Mouse (Mus musculus) regulatory T cell (primary cell): ENCODE data around the gene Hnf1b.

Experiments used
- in situ Hi-C: fragments of 300-600 bp; cut with MboI, MseI; formaldehyde crosslinking; loops from one replicate; pipeline ENCODE4 v1.15.1; 2025; ENCODE audit warnings: high pct_unique_total_duplicates

Gene Hnf1b

GRCm38 (mm10) chr11:83896430-83897410, 46.9 kb downstream of the Hnf1b start:
- in situ Hi-C loops: no loop called here

DNA sequence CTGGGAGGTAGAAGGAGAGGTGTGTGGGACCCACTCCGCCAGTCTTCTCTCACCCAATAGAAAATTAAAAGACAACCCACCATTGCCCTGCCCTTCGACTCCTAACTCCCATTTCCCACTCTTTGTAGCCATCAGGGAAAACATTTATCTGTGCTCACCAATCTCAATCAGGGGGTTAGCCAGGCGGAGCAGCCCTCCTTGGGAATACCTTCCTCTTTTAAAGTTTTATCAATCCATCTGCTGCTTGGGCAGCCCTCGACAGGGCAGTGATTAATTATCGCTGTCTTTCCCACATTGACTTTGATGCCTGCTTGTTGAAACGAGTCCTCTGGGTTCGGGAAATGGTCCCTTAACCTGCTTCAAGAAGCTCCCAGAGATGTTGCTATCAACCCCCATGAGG, 47.7 kb downstream of the Hnf1b start:
- in situ Hi-C loops: no loop called here

DNA sequence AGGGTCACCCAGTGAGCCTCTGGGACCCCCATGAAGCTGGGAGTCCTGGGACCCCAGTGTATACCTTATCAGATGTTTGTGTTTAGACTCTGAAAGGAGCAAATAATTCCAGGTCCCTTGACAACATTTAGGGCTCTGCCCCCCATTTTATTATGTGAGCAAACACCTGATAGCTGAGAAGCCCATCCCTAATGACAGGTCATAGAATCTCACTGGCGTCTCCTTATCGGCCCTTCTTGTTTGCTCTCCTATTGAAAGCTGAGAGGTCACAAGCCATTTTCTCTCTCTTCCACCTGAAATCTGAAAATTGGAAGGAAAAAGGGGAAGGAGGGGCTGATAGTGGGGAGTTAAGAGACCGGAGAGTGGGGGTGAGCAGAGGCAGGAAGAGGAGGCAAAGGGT, 52.9 kb downstream of the Hnf1b start:
- in situ Hi-C loops: no loop called here

DNA sequence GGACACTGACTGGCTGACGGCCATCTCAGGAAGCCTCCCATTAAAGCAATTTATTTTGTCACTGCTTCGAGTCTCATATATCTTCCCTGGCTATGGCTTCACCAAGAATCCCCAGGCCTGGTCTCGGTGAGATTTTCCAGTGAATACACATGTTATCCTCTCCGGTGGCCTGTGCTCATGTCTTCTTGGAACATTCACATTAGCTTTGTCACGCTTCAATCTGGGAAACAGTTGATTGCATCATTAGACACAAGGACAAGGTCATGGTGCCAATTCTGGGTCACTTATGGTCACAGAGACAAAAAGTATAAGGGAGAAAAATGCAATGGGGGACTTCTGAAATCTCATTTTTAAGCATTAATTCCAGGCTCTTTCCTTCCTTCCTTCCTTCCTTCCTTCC, 55.9 kb downstream of the Hnf1b start:
- in situ Hi-C loops: no loop called here

DNA sequence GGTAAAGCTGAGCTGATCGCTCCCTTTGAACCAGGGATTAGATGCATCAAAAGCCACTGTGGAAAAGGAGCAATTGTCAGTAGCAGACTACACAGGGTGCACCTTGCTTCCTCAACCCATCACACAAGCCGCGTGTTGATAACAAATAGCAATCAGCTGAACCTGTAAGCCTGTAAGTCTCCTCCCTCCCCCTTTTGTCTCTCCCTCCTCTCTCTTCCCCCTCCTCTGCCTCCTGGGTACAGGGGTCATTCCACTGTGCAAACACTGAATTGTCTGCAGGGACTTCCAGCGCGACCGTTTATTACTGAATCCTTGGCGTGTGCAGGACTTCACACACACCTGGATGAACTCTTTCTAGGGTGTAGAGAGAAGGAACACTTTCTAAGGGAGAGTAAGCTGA, 58.5 kb downstream of the Hnf1b start:
- in situ Hi-C loops: no loop called here

DNA sequence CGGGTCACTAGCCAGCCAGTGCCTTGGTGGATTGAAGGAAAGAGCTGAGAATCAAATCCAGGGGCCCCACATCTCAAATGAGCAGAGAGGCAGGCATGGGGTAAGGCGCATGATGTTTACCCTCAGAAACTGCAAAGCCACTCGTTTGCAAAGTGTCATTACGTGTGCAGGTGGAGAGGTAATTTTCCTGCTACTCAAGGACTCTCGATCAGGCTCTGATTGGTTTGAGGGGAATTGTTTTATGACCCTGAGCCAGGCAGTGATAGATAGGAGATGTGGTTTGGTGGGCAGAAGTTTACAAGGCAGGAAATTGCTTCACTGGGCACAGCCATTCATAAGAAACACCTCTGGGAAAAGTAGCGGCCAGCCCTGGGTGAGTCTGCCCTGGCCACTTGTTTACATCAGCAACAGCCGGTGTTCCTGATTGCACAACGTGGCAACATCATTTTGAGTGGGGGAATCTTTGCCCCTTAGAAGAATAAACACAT, 64.0 kb downstream of the Hnf1b start:
- in situ Hi-C loops: no loop called here

DNA sequence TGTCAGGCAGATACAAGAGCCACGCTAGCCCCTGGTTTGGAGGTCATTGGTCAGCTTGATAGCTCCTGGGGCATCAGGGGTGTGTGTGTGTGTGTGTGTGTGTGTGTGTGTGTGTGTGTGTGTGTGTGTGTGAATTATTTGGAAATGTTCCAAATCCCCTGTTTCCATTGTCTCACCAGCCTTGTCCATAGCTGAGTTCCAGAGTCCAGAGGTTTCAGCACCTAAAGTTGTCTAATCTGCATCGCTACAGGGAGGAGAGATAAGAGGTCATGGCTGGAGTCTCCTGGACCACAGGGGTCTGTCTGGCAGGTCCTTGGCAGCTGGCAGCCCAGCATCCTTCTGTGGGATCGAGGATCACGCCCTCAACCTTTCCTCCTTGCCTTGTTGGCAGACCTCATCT, 64.6 kb downstream of the Hnf1b start:
- in situ Hi-C loops: no loop called here

- in situ Hi-C loops: no loop called here
Measured at GRCm38 (mm10) chr11:83922600-83922999, 72.7 kb downstream of the Hnf1b start.

DNA sequence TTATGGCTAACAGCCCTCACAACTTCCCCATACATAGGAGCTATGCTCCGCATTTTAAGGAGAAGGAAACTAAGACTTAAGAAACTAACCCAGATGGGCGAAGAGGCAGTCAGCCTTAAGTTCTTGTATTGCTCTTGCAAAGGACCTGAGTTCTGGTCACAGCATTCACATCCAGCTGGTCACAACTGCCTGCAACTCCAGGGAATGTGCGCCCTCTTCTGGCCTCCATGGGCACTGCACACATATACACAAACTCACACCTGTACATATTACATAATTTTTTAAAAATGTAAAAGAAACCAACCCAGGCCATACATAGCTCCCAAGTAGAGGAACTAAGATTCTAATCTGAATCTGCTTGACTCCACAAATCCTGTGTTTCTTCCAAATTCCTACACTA, 77.2 kb downstream of the Hnf1b start:
- in situ Hi-C loops: loop anchor here (5.0 kb wide), 1 partner anchor 125 kb away; no protein-coding TSS in a partner anchor

- in situ Hi-C loops: no loop called here
Measured at GRCm38 (mm10) chr11:83932506-83933106, 82.7 kb downstream of the Hnf1b start.

- in situ Hi-C loops: no loop called here
Measured at GRCm38 (mm10) chr11:83933376-83933775, 83.5 kb downstream of the Hnf1b start.

DNA sequence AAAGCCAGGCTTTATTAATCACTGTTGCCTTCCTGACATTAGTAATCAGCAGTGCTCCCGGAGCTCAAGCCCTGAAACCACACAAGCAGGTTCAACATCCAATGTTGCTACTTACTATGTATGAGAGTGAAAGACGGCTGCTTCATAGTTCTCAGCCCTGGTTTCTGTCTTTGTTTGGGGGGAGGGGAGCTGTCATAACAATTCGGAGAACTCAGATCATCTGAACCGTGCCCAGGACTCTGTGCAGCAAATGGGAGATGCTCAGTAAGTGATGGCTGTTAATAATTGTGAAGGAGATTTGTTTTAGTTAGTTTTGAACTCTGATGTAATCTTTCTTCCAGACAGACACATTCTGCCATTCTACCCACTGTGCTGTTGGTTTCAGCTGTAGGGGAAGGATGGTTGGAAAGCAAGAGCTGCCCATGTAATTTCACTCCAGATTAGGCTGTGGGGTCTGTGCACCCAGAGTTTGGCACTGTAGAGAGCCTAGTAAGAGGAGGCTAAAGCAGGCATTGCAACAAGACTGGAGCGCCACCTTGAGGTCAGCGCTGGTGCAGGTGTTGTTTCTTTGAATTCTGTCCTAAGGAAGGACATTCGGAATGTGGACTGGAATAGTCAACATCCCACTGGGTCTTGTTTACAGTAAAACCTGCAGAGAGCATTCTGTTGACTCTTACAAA, 86.3 kb downstream of the Hnf1b start:
- in situ Hi-C loops: no loop called here

DNA sequence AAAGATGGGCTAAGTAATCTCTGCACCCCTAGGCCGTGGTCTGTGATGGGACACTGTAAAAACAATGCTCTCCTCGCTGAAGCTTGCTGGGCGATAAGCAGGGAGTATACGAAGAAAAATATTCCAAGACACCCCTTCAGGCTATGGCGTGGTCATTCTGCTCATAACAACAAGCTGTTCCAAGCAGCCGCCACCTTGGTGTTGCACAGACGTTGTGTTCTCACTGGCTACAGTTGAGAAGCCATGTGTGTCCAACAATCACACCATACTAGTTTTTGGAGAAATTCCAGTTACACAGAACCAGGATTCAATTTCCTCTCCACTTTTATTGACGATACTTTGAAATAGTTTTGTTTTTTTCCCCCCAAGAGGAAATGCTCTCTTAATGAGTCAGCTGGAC, 88.7 kb downstream of the Hnf1b start:
- in situ Hi-C loops: no loop called here

- in situ Hi-C loops: no loop called here
Measured at GRCm38 (mm10) chr11:83941950-83942840, 92.3 kb downstream of the Hnf1b start, which contains the start of gene Ddx52. Gene Ddx52, plus strand, starts transcription at chr11:83942062.
